Mouse (Mus musculus) C2C12 (cell line): ENCODE results near the gene Scg3. TPM values are rescaled to one million over a fixed set of nuclear protein-coding genes. Genes with fewer than 3 reads are reported as not detected.

Experiments
- H3K27me3 ChIP-seq: one replicate; pipeline ENCODE4 v1.6.1; 2011; ENCODE audit not compliant: control insufficient read depth, insufficient read depth, insufficient read length
- H3K36me3 ChIP-seq: one replicate; pipeline ENCODE4 v1.6.1; 2011; ENCODE audit not compliant: control insufficient read depth, insufficient read depth
- H3K4me3 ChIP-seq: one replicate; pipeline ENCODE4 v1.5.1; 2011; ENCODE audit warnings: mild to moderate bottlenecking, control low read depth; ENCODE audit not compliant: poor library complexity, insufficient read depth, severe bottlenecking
- H3K79me2 ChIP-seq: one replicate; pipeline ENCODE4 v1.6.1; 2011; ENCODE audit not compliant: control insufficient read depth, insufficient read depth
- H3K79me3 ChIP-seq: one replicate; pipeline ENCODE4 v1.6.1; 2011; ENCODE audit warnings: low read depth, control low read depth
- H3ac ChIP-seq: one replicate; pipeline ENCODE3; 2011; ENCODE audit warnings: low read depth; ENCODE audit not compliant: control insufficient read depth, insufficient read length
- CEBPB ChIP-seq: IDR thresholded peaks from one replicate; pipeline ENCODE4 v1.6.1; 2011; ENCODE audit warnings: low read depth, mild to moderate bottlenecking, control low read depth, moderate library complexity
- CTCF ChIP-seq: IDR thresholded peaks from one replicate; pipeline ENCODE4 v1.5.1; 2011; ENCODE audit not compliant: control insufficient read depth, insufficient read depth, insufficient read length
- FOSL1 ChIP-seq: IDR thresholded peaks from one replicate; pipeline ENCODE4 v1.8.0; 2011; ENCODE audit warnings: mild to moderate bottlenecking, low read length; ENCODE audit not compliant: poor library complexity, insufficient read depth, severe bottlenecking
- MAX ChIP-seq: IDR thresholded peaks from one replicate; pipeline ENCODE4 v1.6.1; 2011; ENCODE audit warnings: mild to moderate bottlenecking, control low read depth
- MYOD1 ChIP-seq: IDR thresholded peaks from one replicate; pipeline ENCODE4 v1.6.1; 2011; ENCODE audit warnings: low read depth; ENCODE audit not compliant: control insufficient read depth, insufficient read length
- MYOG ChIP-seq: IDR thresholded peaks from one replicate; pipeline ENCODE4 v1.6.1; 2011; ENCODE audit not compliant: control insufficient read depth, insufficient read length; ENCODE audit errors: extremely low read depth
- USF1 ChIP-seq: IDR thresholded peaks from one replicate; pipeline ENCODE4 v1.6.1; 2011; ENCODE audit warnings: low read depth, mild to moderate bottlenecking, control low read depth, moderate library complexity
- polyA plus RNA-seq: library from polyadenylated mRNA; unstranded; fragments of >200 nt; fragmentation: generic; extraction: Trizol; gene quantifications from one replicate; pipeline ENCODE4 v1.2.1, GENCODE M21; 2012; ENCODE audit warnings: missing spikeins

Gene Scg3
- polyA plus RNA-seq, 1 experiment, result not detected

- no peaks in the 10 kb centered on the region for H3K79me2 ChIP-seq
- TF ChIP-seq FOSL1 (no peak), MYOG (no peak), MAX (no peak), CTCF (no peak), MYOD1 (no peak), USF1 (no peak), CEBPB (no peak)
- no peaks in the 10 kb centered on the region for H3K79me3 ChIP-seq
- H3ac ChIP-seq, result no peak overlapping the region
- H3K27me3 ChIP-seq, result no peaks in the 10 kb centered on the region
- H3K4me3 ChIP-seq, result no peak overlapping the region
- H3K36me3 ChIP-seq, result no peaks in the 10 kb centered on the region
These were observed 82.3 kb downstream of the Scg3 start for GRCm38 (mm10) chr9:75601510-75601909.

GRCm38 (mm10) chr9:75600166-75600934 lies 83.5 kb downstream of the Scg3 start:
- H3ac ChIP-seq, result no peak overlapping the region
- H3K4me3 ChIP-seq, result no peak overlapping the region
- no peak for TF ChIP-seq MAX
- no peaks in the 10 kb centered on the region for H3K79me2 ChIP-seq
- no peaks in the 10 kb centered on the region for H3K79me3 ChIP-seq
- H3K36me3 ChIP-seq, result no peaks in the 10 kb centered on the region
- H3K27me3 ChIP-seq, result no peaks in the 10 kb centered on the region

- Histone ChIP-seq H3K79me3 (no peaks in the 10 kb centered on the region), H3K79me2 (no peaks in the 10 kb centered on the region), H3K4me3 (no peak overlapping the region), H3ac (no peak overlapping the region), H3K36me3 (no peaks in the 10 kb centered on the region), H3K27me3 (no peaks in the 10 kb centered on the region)
- TF ChIP-seq MAX, result no peak
- TF ChIP-seq CEBPB, result no peak
- no peak for TF ChIP-seq CTCF
- TF ChIP-seq FOSL1, result no peak
- TF ChIP-seq USF1, result no peak
- no peak for TF ChIP-seq MYOG
- no peak for TF ChIP-seq MYOD1
These were observed 84.5 kb downstream of the Scg3 start for GRCm38 (mm10) chr9:75599191-75599841.

GRCm38 (mm10) chr9:75597596-75597995 lies 86.3 kb downstream of the Scg3 start:
- no peak overlapping the region for H3K4me3 ChIP-seq
- no peak overlapping the region for H3ac ChIP-seq
- no peaks in the 10 kb centered on the region for H3K79me2 ChIP-seq
- no peaks in the 10 kb centered on the region for H3K79me3 ChIP-seq
- H3K27me3 ChIP-seq, result no peaks in the 10 kb centered on the region
- TF ChIP-seq MAX (no peak), CEBPB (no peak), FOSL1 (no peak), USF1 (no peak), CTCF (no peak), MYOD1 (no peak), MYOG (no peak)
- H3K36me3 ChIP-seq, result no peaks in the 10 kb centered on the region

GRCm38 (mm10) chr9:75597036-75597435 lies 86.8 kb downstream of the Scg3 start:
- H3K4me3 ChIP-seq, result no peak overlapping the region
- H3K79me2 ChIP-seq, result no peaks in the 10 kb centered on the region
- H3K27me3 ChIP-seq, result no peaks in the 10 kb centered on the region
- TF ChIP-seq CTCF (no peak), MYOG (no peak), MAX (no peak), USF1 (no peak), FOSL1 (no peak), CEBPB (no peak)
- H3ac ChIP-seq, result no peak overlapping the region
- H3K79me3 ChIP-seq, result no peaks in the 10 kb centered on the region
- no peaks in the 10 kb centered on the region for H3K36me3 ChIP-seq

- Histone ChIP-seq H3K79me3 (no peaks in the 10 kb centered on the region), H3K36me3 (no peaks in the 10 kb centered on the region), H3K4me3 (no peak overlapping the region), H3K79me2 (no peaks in the 10 kb centered on the region), H3ac (no peak overlapping the region), H3K27me3 (no peaks in the 10 kb centered on the region)
- TF ChIP-seq MYOG, result no peak
- no peak for TF ChIP-seq CEBPB
- TF ChIP-seq FOSL1, result no peak
- no peak for TF ChIP-seq MYOD1
- no peak for TF ChIP-seq MAX
- TF ChIP-seq CTCF, result no peak
- no peak for TF ChIP-seq USF1
These were observed 90.4 kb downstream of the Scg3 start for GRCm38 (mm10) chr9:75593481-75593880.
